Mouse (Mus musculus): ENCODE results near the gene Lyzl6. TPM values are rescaled to one million over a fixed set of nuclear protein-coding genes. Genes with fewer than 3 reads are reported as not detected.

The Lyzl6 gene
- polyA plus RNA-seq, 1 experiment from 2014 or later: not detected

DNA sequence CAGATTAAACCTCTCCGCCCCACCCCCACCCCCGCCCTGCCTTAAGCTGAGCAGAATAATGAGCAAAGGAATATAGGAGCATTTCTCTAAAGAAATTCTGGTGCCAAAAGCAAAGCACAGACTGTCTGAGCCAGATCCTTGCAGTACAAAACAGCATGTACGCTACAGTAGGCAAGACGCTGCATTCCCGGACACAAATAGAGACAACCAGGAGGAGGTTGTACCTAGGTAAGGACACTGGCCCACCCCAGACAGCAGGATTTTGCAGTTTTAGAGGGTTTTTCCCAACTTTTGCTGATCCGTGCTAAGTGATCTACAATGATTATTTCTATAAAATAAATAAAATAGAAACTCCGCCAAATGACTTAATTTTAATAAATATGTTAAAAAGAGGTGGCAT, 10.0 kb upstream of the Lyzl6 start:
- 32% methylated on average over 7 of the region's 7 CpGs for WGBS
- H3K4me3 ChIP-seq (ENCODE audit: low read depth, low read length): no peak overlapping the region
- H3K9me3 ChIP-seq (ENCODE audit: control insufficient read depth): no peaks in the 10 kb centered on the region
- 0 out of 2 replicates have a peak, but pooled peaks cover 3% of the 10 kb centered on the region for H3K4me1 ChIP-seq (replicated peaks; ENCODE audit: control insufficient read depth, insufficient read depth, low read length)
- no peak overlapping the region for H3K4me2 ChIP-seq (replicated peaks; ENCODE audit: low read depth)
- peaks cover 40% of the 10 kb centered on the region for H3K27me3 ChIP-seq (replicated peaks; ENCODE audit: control insufficient read depth, insufficient read depth, low read length)
- H3K9ac ChIP-seq (ENCODE audit: low read depth, low read length): no peak overlapping the region
- no peak overlapping the region for H3K27ac ChIP-seq (ENCODE audit: low read depth, low read length)
- ATAC-seq: no peak
- no peaks in the 10 kb centered on the region for H3K36me3 ChIP-seq (ENCODE audit: control insufficient read depth, insufficient read depth)
- no peak for TF ChIP-seq CTCF (IDR thresholded peaks at IDR 0.05; ENCODE audit: low read depth)

GRCm38 (mm10) chr11:103647921-103648620, 9.4 kb upstream of the Lyzl6 start:
- no peak overlapping the region for H3K27ac ChIP-seq (ENCODE audit: low read depth, low read length)

GRCm38 (mm10) chr11:103646301-103646700, 7.6 kb upstream of the Lyzl6 start:
- peaks cover 34% of the 10 kb centered on the region for H3K27me3 ChIP-seq (replicated peaks; ENCODE audit: control insufficient read depth, insufficient read depth, low read length)
- H3K4me2 ChIP-seq (replicated peaks; ENCODE audit: low read depth): no peak overlapping the region
- WGBS: 81% methylated on average over 6 of the region's 6 CpGs

More at GRCm38 (mm10) chr11:103647921-103648620, 9.4 kb upstream of the Lyzl6 start:
- H3K4me2 ChIP-seq (replicated peaks; ENCODE audit: low read depth): no peak overlapping the region
- no peak overlapping the region for H3K9ac ChIP-seq (ENCODE audit: low read depth, low read length)
- no peak for ATAC-seq
- TF ChIP-seq CTCF (IDR thresholded peaks at IDR 0.05; ENCODE audit: low read depth): no peak
- H3K9me3 ChIP-seq (ENCODE audit: control insufficient read depth): no peaks in the 10 kb centered on the region
- H3K4me3 ChIP-seq (ENCODE audit: low read depth, low read length): no peak overlapping the region
- no peaks in the 10 kb centered on the region for H3K36me3 ChIP-seq (ENCODE audit: control insufficient read depth, insufficient read depth)
- 14% methylated on average over 11 of the region's 11 CpGs for WGBS
- H3K4me1 ChIP-seq (replicated peaks; ENCODE audit: control insufficient read depth, insufficient read depth, low read length): 0 out of 2 replicates have a peak, but pooled peaks cover 1% of the 10 kb centered on the region
- H3K27me3 ChIP-seq (replicated peaks; ENCODE audit: control insufficient read depth, insufficient read depth, low read length): peaks cover 40% of the 10 kb centered on the region

DNA sequence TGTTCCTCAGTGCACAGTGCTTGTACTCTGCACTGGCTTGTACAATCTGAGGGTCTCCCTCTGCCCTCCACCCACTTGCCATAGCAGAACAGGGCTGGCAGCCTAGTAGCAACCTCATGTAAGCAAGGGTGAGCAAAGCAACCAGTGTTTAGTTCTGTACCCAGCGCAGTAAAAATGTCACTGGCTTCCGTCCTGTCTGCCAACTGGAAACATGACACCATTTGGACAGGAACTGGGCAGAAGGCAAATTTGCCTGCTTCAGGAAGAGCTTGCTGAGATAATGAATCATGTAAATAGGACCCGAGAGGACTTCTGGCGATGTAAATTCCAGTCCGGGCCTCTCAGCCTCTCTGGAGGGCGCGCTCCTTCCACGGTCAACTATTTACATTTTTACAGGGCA, 7.0 kb upstream of the Lyzl6 start:
- 50% methylated on average over 8 of the region's 8 CpGs for WGBS
- no peaks in the 10 kb centered on the region for H3K9me3 ChIP-seq (ENCODE audit: control insufficient read depth)
- ATAC-seq: no peak

More at GRCm38 (mm10) chr11:103646301-103646700, 7.6 kb upstream of the Lyzl6 start:
- Histone ChIP-seq H3K27ac (ENCODE audit: low read depth, low read length) (no peak overlapping the region), H3K36me3 (ENCODE audit: control insufficient read depth, insufficient read depth) (no peaks in the 10 kb centered on the region), H3K9ac (ENCODE audit: low read depth, low read length) (no peak overlapping the region), H3K4me3 (ENCODE audit: low read depth, low read length) (no peak overlapping the region), H3K4me1 (replicated peaks; ENCODE audit: control insufficient read depth, insufficient read depth, low read length) (no peaks in the 10 kb centered on the region), H3K9me3 (ENCODE audit: control insufficient read depth) (no peaks in the 10 kb centered on the region)
- TF ChIP-seq CTCF (IDR thresholded peaks at IDR 0.05; ENCODE audit: low read depth): no peak
- ATAC-seq: no peak

DNA sequence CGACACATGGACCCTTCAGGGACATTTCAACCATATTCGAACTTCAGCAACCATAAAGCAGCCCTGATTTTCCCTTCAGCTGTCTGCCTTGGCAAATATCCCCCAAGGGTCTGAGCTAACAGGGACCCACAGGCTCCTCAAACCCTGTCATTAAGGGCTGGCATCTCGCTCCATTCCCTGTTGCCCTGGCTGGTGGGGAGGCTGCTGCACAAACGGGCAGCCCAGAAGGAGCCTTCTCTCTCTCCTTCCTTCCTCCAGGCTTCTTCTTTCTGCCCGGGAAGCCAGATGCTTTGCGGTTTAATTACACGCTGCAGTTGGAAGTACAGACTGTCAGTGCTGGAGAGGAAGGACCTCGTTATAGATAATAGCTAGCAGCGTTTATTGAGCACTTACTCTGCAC, 4.5 kb upstream of the Lyzl6 start:
- Histone ChIP-seq H3K9me3 (ENCODE audit: control insufficient read depth) (no peaks in the 10 kb centered on the region), H3K4me1 (replicated peaks; ENCODE audit: control insufficient read depth, insufficient read depth, low read length) (no peaks in the 10 kb centered on the region), H3K27me3 (replicated peaks; ENCODE audit: control insufficient read depth, insufficient read depth, low read length) (peaks cover 20% of the 10 kb centered on the region), H3K36me3 (ENCODE audit: control insufficient read depth, insufficient read depth) (no peaks in the 10 kb centered on the region), H3K4me2 (replicated peaks; ENCODE audit: low read depth) (no peak overlapping the region), H3K4me3 (ENCODE audit: low read depth, low read length) (no peak overlapping the region), H3K9ac (ENCODE audit: low read depth, low read length) (no peak overlapping the region), H3K27ac (ENCODE audit: low read depth, low read length) (no peak overlapping the region)
- 65% methylated on average over 9 of the region's 9 CpGs for WGBS
- ATAC-seq: no peak
- TF ChIP-seq CTCF (IDR thresholded peaks at IDR 0.05; ENCODE audit: low read depth): no peak

More for the DNA sequence above, 7.0 kb upstream of the Lyzl6 start:
- Histone ChIP-seq H3K36me3 (ENCODE audit: control insufficient read depth, insufficient read depth) (no peaks in the 10 kb centered on the region), H3K4me1 (replicated peaks; ENCODE audit: control insufficient read depth, insufficient read depth, low read length) (no peaks in the 10 kb centered on the region), H3K27me3 (replicated peaks; ENCODE audit: control insufficient read depth, insufficient read depth, low read length) (peaks cover 28% of the 10 kb centered on the region), H3K4me2 (replicated peaks; ENCODE audit: low read depth) (no peak overlapping the region), H3K27ac (ENCODE audit: low read depth, low read length) (no peak overlapping the region), H3K9ac (ENCODE audit: low read depth, low read length) (no peak overlapping the region), H3K4me3 (ENCODE audit: low read depth, low read length) (no peak overlapping the region)
- TF ChIP-seq CTCF (IDR thresholded peaks at IDR 0.05; ENCODE audit: low read depth): no peak

DNA sequence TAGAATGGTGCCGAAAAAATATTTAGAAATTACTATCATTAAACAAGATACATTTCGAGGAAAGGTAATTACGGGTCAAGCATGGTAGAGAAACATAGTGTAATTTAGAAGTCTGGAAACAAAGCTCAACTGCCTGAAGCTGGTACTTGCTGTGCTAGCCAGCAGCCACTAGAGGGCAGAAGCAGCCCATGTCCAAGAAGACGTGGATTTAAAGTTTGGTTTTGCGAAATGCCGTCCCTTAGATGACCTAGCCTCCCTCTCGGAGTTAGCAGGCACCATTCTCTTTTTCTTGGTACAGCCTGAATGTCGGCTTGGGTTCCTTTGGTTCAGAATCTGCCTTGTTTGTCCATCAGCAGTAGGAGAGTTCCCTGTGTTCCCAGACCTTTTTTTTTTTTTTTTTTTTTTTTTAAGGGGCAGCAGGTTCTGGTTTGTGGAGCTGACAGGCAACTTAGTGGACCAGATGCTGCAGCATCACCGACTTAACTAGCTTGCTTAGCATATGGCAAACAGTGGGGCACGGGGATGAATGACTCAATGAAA, 787 bp upstream of the Lyzl6 start:
- Histone ChIP-seq H3K4me2 (replicated peaks; ENCODE audit: low read depth) (no peak overlapping the region), H3K9me3 (ENCODE audit: control insufficient read depth) (no peaks in the 10 kb centered on the region), H3K27me3 (replicated peaks; ENCODE audit: control insufficient read depth, insufficient read depth, low read length) (peaks cover 12% of the 10 kb centered on the region; the same call in 1 of the 2 replicates), H3K27ac (ENCODE audit: low read depth, low read length) (no peak overlapping the region), H3K36me3 (ENCODE audit: control insufficient read depth, insufficient read depth) (no peaks in the 10 kb centered on the region), H3K9ac (ENCODE audit: low read depth, low read length) (no peak overlapping the region), H3K4me1 (replicated peaks; ENCODE audit: control insufficient read depth, insufficient read depth, low read length) (no peaks in the 10 kb centered on the region), H3K4me3 (ENCODE audit: low read depth, low read length) (no peak overlapping the region)
- 2% methylated on average over 10 of the region's 10 CpGs for WGBS
- no peak for ATAC-seq
- TF ChIP-seq CTCF (IDR thresholded peaks at IDR 0.05; ENCODE audit: low read depth): peak; percentile 97
